Mouse (Mus musculus) heart, embryonic 16.5 days (tissue): Measurements from ENCODE around the gene Tnfaip1. TPM values are rescaled to one million over a fixed set of nuclear protein-coding genes. Genes with fewer than 3 reads are reported as not detected.
A peak's percentile ranks its signal among the peaks of the same experiment; 100 is the strongest.
"Not testable (repeated sequence)": the region's sequence is repeated elsewhere in the genome, so short reads cannot be mapped to it uniquely, and the experiment has no call there.

Experiments used
- ATAC-seq: fragments of 200-750 bp; cut with Nextera tagmentation; replicated peaks from 2 replicates; pipeline ENCODE4 v1.8.0; 2017; ENCODE audit warnings: moderate number of reproducible peaks; ENCODE audit not compliant: insufficient read depth, low FRiP score; ENCODE audit errors: extremely low read depth
- H3K27ac ChIP-seq: fragments of 300-500 bp; sonication (generic); 2 replicates; pipeline ENCODE4 v1.5.1; 2014; ENCODE audit warnings: mild to moderate bottlenecking, low read length, control low read depth, moderate library complexity
- H3K27me3 ChIP-seq: fragments of 300-500 bp; sonication (generic); 2 replicates; pipeline ENCODE4 v1.6.1; 2014; ENCODE audit warnings: low read length, mixed read lengths; ENCODE audit not compliant: control insufficient read depth, insufficient read depth
- H3K36me3 ChIP-seq: fragments of 300-500 bp; sonication (generic); 2 replicates; pipeline ENCODE4 v1.6.1; 2014; ENCODE audit not compliant: control insufficient read depth, insufficient read depth
- H3K4me1 ChIP-seq: fragments of 300-500 bp; sonication (generic); 2 replicates; pipeline ENCODE4 v1.6.1; 2014; ENCODE audit warnings: low read length, mixed read lengths; ENCODE audit not compliant: control insufficient read depth, insufficient read depth
- H3K4me2 ChIP-seq: fragments of 300-500 bp; sonication (generic); 2 replicates; pipeline ENCODE4 v1.6.1; 2014; ENCODE audit warnings: low read depth, mild to moderate bottlenecking, control low read depth, low read length
- H3K4me3 ChIP-seq: fragments of 300-500 bp; sonication (generic); 2 replicates; pipeline ENCODE4 v1.5.1; 2014; ENCODE audit warnings: mild to moderate bottlenecking, control low read depth, low read length
- H3K9ac ChIP-seq: fragments of 300-500 bp; sonication (generic); 2 replicates; pipeline ENCODE4 v1.6.1; 2014; ENCODE audit warnings: low read length, control low read depth
- H3K9me3 ChIP-seq: fragments of 300-500 bp; sonication (generic); replicated peaks from 2 replicates; pipeline ENCODE4 v1.6.1; 2016; ENCODE audit warnings: low read length; ENCODE audit not compliant: control insufficient read depth
- WGBS: fragments of 180-500 bp; shearing (Covaris S2); extraction: QIAGEN DNeasy Blood & Tissue Kit; methylation state at CpG from one replicate; pipeline ENCODE4 v1.1.7; 2014; 5-methylcytosine and 5-hydroxymethylcytosine counted together
- polyA plus RNA-seq: library from polyadenylated mRNA; unstranded; fragments of >200 nt; fragmentation: Nextera tagmentation; extraction: Ambion mirVana; gene quantifications from 2 replicates; pipeline ENCODE4 v1.2.1, GENCODE M21; 2015

Tnfaip1 gene
- polyA plus RNA-seq = 70.5 and 78.4 TPM in 2 replicates

DNA sequence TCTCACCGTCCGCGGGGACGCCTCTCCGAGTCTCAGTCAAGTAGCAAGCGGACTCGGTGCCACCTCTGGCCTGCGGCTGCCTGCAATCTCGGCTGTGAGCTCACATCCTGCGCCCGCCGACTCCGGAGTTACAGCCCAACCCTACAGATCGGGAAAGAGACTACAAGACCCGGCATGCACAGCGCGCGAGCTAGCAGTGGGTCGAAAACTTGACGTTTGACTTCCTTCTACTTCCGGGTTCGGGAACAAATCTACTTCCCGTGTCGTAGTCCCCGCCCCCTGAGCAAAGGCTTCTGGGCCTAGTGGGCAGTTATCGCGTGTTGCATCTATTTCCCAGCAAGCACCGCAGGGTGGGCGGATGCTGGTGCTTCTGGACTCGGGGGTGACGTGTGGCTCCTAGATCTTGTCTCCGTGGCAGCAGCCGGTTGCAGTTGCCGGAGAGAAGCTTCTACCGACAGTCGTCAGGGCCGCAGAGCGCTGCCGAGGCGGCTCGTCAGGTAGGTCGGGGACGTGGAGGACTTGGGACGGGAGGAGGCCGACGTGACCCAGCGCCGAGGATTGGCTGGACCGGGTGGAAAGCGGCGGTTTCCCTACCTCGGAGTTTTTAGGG lies at the start of gene Tnfaip1, which contains the start of gene Ift20:
Gene Tnfaip1, minus strand, starts transcription at position 253 of the 610 bp plus-strand sequence.
Gene Ift20, plus strand, starts transcription at position 282 of the 610 bp plus-strand sequence.
- H3K4me2 ChIP-seq = peak within 1 kb of the TSS; percentile 86
- H3K9me3 ChIP-seq = no peaks in the 10 kb centered on the region
- peak within 1 kb of the TSS; percentile 88 for H3K9ac ChIP-seq
- H3K27me3 ChIP-seq = no peaks in the 10 kb centered on the region
- peaks cover 25% of the 10 kb centered on the region for H3K36me3 ChIP-seq
- peak within 1 kb of the TSS; percentile 94 for H3K27ac ChIP-seq
- ATAC-seq = peak; percentile 98
- peak within 1 kb of the TSS; percentile 80 for H3K4me3 ChIP-seq
- H3K4me1 ChIP-seq = peaks cover 20% of the 10 kb centered on the region
- WGBS = under 1% methylated on average over 52 of the region's 52 CpGs

- Histone ChIP-seq H3K9ac (no peak overlapping the region), H3K4me3 (no peak overlapping the region), H3K27ac (no peak overlapping the region), H3K4me2 (no peak overlapping the region), H3K36me3 (peaks cover 33% of the 10 kb centered on the region), H3K4me1 (no peaks in the 10 kb centered on the region), H3K27me3 (no peaks in the 10 kb centered on the region), H3K9me3 (no peaks in the 10 kb centered on the region)
- WGBS = 58% methylated on average over 6 of the region's 6 CpGs
- no peak for ATAC-seq
Measured at GRCm38 (mm10) chr11:78582848-78583247, 46.7 kb upstream of the Tnfaip1 start.

DNA sequence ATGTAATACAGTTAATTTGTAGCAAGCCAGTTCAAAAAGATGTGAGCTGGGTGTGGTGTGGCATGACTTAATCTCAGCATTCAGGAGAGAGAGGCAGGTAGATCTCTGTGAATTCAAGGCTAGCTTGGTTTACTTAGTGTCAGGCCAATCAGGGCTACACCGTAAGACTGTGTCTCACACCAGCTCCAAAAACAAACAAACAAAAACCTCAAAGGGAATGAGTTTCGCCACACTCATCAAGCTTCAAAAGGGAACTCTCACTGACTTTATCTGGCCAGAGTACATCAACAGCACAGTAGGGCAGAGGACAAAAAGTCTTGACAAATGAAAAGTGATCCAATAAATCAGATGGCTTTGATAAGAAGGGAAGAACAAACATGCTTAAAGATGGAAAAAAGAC lies 38.8 kb upstream of the Tnfaip1 start:
- no peaks in the 10 kb centered on the region for H3K9me3 ChIP-seq
- ATAC-seq = no peak
- peaks cover 34% of the 10 kb centered on the region for H3K36me3 ChIP-seq
- H3K9ac ChIP-seq = no peak overlapping the region
- H3K4me1 ChIP-seq = no peaks in the 10 kb centered on the region; the same call in 1 of the 2 replicates
- no peak overlapping the region for H3K4me3 ChIP-seq
- WGBS = 59% methylated on average over 2 of the region's 2 CpGs
- H3K27me3 ChIP-seq = no peaks in the 10 kb centered on the region
- no peak overlapping the region for H3K27ac ChIP-seq
- no peak overlapping the region for H3K4me2 ChIP-seq

- Histone ChIP-seq H3K4me1 (no peaks in the 10 kb centered on the region; the same call in 1 of the 2 replicates), H3K27me3 (no peaks in the 10 kb centered on the region), H3K4me2 (no peak overlapping the region), H3K9ac (no peak overlapping the region), H3K9me3 (no peaks in the 10 kb centered on the region), H3K36me3 (peaks cover 34% of the 10 kb centered on the region), H3K4me3 (no peak overlapping the region), H3K27ac (no peak overlapping the region)
- WGBS = 84% methylated on average over 3 of the region's 3 CpGs
- no peak for ATAC-seq
Measured at GRCm38 (mm10) chr11:78574536-78574935, 38.4 kb upstream of the Tnfaip1 start.

DNA sequence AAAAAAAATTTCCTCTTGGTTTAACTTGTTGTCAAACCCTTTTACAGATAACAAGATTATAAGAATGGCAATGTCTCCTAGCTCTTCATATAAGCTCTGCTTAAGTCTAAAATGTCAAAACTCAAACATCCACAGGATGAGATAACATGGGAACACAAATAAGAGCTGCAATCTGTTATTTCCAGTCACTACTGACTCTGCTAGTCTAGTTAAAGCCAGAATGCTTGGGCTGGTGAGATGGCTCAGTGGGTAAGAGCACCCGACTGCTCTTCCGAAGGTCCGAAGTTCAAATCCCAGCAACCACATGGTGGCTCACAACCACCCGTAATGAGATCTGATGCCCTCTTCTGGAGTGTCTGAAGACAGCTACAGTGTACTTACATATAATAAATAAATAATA lies 37.9 kb upstream of the Tnfaip1 start:
- H3K9me3 ChIP-seq, H3K4me1 ChIP-seq, H3K9ac ChIP-seq, H3K27me3 ChIP-seq, ATAC-seq, H3K4me3 ChIP-seq, H3K4me2 ChIP-seq, H3K27ac ChIP-seq: not testable (repeated sequence)
- peaks cover 34% of the 10 kb centered on the region for H3K36me3 ChIP-seq
- 88% methylated on average over 3 of the region's 4 CpGs for WGBS

DNA sequence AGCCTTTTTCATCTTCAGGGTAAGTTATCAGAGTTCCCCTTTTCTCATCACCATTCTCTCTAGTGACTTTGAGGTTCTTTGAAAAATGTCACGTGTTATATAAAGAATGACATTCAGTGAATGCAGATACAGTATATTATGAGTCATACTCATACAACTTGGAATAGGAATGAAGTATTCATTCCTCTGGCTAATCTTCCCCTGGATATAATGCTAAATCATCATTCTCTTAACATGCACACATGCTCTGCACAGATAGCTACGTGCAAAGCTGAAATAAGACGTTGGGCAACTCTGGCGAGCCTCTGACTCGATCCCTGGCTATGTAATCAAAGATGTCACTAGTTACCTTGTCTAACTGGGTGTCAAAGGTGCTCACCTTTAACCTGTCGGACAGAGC lies 35.7 kb upstream of the Tnfaip1 start:
- no peak for ATAC-seq
- H3K9me3 ChIP-seq = no peaks in the 10 kb centered on the region
- H3K4me3 ChIP-seq = no peak overlapping the region
- 79% methylated on average over 6 of the region's 6 CpGs for WGBS
- peaks cover 1% of the 10 kb centered on the region; the same call in 1 of the 2 replicates for H3K4me1 ChIP-seq
- no peak overlapping the region for H3K4me2 ChIP-seq
- peaks cover 31% of the 10 kb centered on the region for H3K36me3 ChIP-seq
- H3K27me3 ChIP-seq = no peaks in the 10 kb centered on the region
- H3K27ac ChIP-seq = no peak overlapping the region
- no peak overlapping the region for H3K9ac ChIP-seq

DNA sequence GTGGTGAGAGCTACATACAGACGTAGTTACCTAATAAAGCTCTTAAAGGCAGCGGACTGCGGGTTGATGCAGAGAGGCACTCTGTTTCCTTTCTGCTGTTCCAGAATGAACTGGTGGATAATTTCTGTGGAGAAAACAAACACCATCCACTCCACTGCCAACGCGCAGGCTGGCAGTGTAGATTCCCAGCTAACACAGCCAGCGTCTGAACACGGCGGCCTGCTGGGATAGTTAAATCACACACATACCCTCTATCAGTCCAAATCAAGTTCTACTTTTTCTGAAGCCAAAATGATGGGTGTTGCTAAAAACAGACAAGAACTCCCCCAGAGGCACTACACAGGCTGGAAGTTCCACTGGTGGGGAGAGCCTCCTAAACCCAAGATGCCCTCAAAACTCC lies 35.3 kb upstream of the Tnfaip1 start:
- ATAC-seq = no peak
- H3K36me3 ChIP-seq = peaks cover 27% of the 10 kb centered on the region

GRCm38 (mm10) chr11:78569806-78570205 lies 33.7 kb upstream of the Tnfaip1 start:
- no peak for ATAC-seq
- H3K9me3 ChIP-seq = no peaks in the 10 kb centered on the region
- no peak overlapping the region for H3K27ac ChIP-seq
- H3K4me1 ChIP-seq = peaks cover 8% of the 10 kb centered on the region; the same call in 1 of the 2 replicates
- 60% methylated on average over 3 of the region's 3 CpGs for WGBS
- no peak overlapping the region for H3K4me2 ChIP-seq
- H3K27me3 ChIP-seq = no peaks in the 10 kb centered on the region
- H3K9ac ChIP-seq = no peak overlapping the region
- H3K36me3 ChIP-seq = peaks cover 29% of the 10 kb centered on the region
- no peak overlapping the region for H3K4me3 ChIP-seq

More for the DNA sequence above, 35.3 kb upstream of the Tnfaip1 start:
- Histone ChIP-seq H3K4me3 (no peak overlapping the region), H3K4me2 (no peak overlapping the region), H3K9me3 (no peaks in the 10 kb centered on the region), H3K27me3 (no peaks in the 10 kb centered on the region), H3K4me1 (peaks cover 5% of the 10 kb centered on the region; the same call in 1 of the 2 replicates), H3K9ac (no peak overlapping the region), H3K27ac (no peak overlapping the region)
- 93% methylated on average over 8 of the region's 8 CpGs for WGBS

DNA sequence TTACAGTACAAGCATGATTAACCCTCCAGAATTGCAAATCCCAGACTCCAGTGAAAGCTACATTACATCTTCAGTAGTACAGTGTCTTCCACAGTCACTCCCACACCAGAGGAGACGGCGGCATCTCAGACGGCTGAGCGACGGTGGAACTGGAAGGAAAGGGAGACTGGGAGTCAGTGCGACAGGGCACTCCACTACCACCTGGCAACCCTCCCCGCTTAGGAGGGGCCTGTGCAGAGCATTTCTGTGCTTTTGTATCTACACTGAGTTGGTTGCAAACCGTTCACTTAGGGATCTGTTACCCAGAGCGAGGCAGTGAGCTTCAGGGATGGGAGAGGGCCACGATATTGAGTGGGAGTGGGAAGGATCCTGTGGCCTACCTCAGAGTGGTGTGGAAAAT lies 32.7 kb upstream of the Tnfaip1 start:
- no peak overlapping the region for H3K4me3 ChIP-seq
- ATAC-seq = no peak
- H3K27me3 ChIP-seq = no peaks in the 10 kb centered on the region
- H3K4me2 ChIP-seq = no peak overlapping the region
- H3K9me3 ChIP-seq = no peaks in the 10 kb centered on the region
- peaks cover 26% of the 10 kb centered on the region for H3K36me3 ChIP-seq
- H3K27ac ChIP-seq = no peak overlapping the region
- no peak overlapping the region for H3K9ac ChIP-seq
- WGBS = 73% methylated on average over 10 of the region's 10 CpGs
- H3K4me1 ChIP-seq = peaks cover 8% of the 10 kb centered on the region; the same call in 1 of the 2 replicates
